Mouse (Mus musculus) spleen, embryonic (tissue): ENCODE data around the gene Hrk.

ENCODE experiments used
- CTCF ChIA-PET: fragments of 350-600 bp; sonication (Branson Sonifier 250); formaldehyde crosslinking; loops from one replicate; lab custom pipeline; 2022; lab: Charles Lee

The Hrk gene

GRCm38 (mm10) chr5:118160691-118161090, 3.8 kb upstream of the Hrk start:
- CTCF ChIA-PET = no interaction called here

GRCm38 (mm10) chr5:118165462-118165861, 1.0 kb downstream of the Hrk start:
- CTCF ChIA-PET = interaction anchor here (0.6 kb wide), 1 partner anchor 187 kb away, joined by 8 read pairs; no protein-coding TSS in a partner anchor

- CTCF ChIA-PET = no interaction called here
Measured at GRCm38 (mm10) chr5:118167561-118167995, 3.1 kb downstream of the Hrk start.

GRCm38 (mm10) chr5:118169222-118170221, 5.1 kb downstream of the Hrk start:
- CTCF ChIA-PET = no interaction called here

GRCm38 (mm10) chr5:118170888-118171529, 6.6 kb downstream of the Hrk start:
- CTCF ChIA-PET = interaction anchor here (0.6 kb wide), 1 partner anchor 62 kb away, joined by 7 read pairs; no protein-coding TSS in a partner anchor

GRCm38 (mm10) chr5:118171665-118172064, 7.2 kb downstream of the Hrk start:
- CTCF ChIA-PET = interaction anchor here (0.7 kb wide), 1 partner anchor 104 kb away, joined by 3 read pairs; no protein-coding TSS in a partner anchor

GRCm38 (mm10) chr5:118172078-118172723, 7.8 kb downstream of the Hrk start:
- CTCF ChIA-PET = interaction anchor here (0.7 kb wide), 1 partner anchor 105 kb away, joined by 3 read pairs; no protein-coding TSS in a partner anchor

- CTCF ChIA-PET = no interaction called here
Measured at GRCm38 (mm10) chr5:118174310-118175009, 10.0 kb downstream of the Hrk start.

GRCm38 (mm10) chr5:118175137-118175536, 10.7 kb downstream of the Hrk start:
- CTCF ChIA-PET = interaction anchor here (0.6 kb wide), 1 partner anchor 57 kb away, joined by 4 read pairs; no protein-coding TSS in a partner anchor

GRCm38 (mm10) chr5:118177640-118178039, 13.2 kb downstream of the Hrk start:
- CTCF ChIA-PET = interaction anchor here (0.6 kb wide), 1 partner anchor 244 kb away, joined by 5 read pairs; no protein-coding TSS in a partner anchor

- CTCF ChIA-PET = no interaction called here
Measured at GRCm38 (mm10) chr5:118186903-118187633, 22.6 kb downstream of the Hrk start.

- CTCF ChIA-PET = no interaction called here
Measured at GRCm38 (mm10) chr5:118188356-118188755, 23.9 kb downstream of the Hrk start.

- CTCF ChIA-PET = no interaction called here
Measured at GRCm38 (mm10) chr5:118190491-118190890, 26.0 kb downstream of the Hrk start.

- CTCF ChIA-PET = no interaction called here
Measured at GRCm38 (mm10) chr5:118192221-118192620, 27.8 kb downstream of the Hrk start.

- CTCF ChIA-PET = no interaction called here
Measured at GRCm38 (mm10) chr5:118197421-118197820, 33.0 kb downstream of the Hrk start.

- CTCF ChIA-PET = no interaction called here
Measured at GRCm38 (mm10) chr5:118199670-118200069, 35.2 kb downstream of the Hrk start.

- CTCF ChIA-PET = no interaction called here
Measured at GRCm38 (mm10) chr5:118204675-118205440, 40.4 kb downstream of the Hrk start.

GRCm38 (mm10) chr5:118205852-118206251, 41.4 kb downstream of the Hrk start:
- CTCF ChIA-PET = no interaction called here

GRCm38 (mm10) chr5:118214012-118214411, 49.6 kb downstream of the Hrk start:
- CTCF ChIA-PET = interaction anchor here (0.7 kb wide), 1 partner anchor 19 kb away, joined by 3 read pairs; no protein-coding TSS in a partner anchor
